ENCODE assay signal across 1 mouse cellular context in genomic region chr11:106767516-106767915, GRCm38 (mm10).
A peak's percentile ranks its signal among the peaks of the same experiment; 100 is the strongest.
TF ChIP-seq lines count a peak whose summit lies in the region.

No protein-coding gene starts in this region.

TF ChIP-seq in MEL, 35 proteins besides CTCF, POLR2A, EP300 and RAD21:
- TF ChIP-seq USF2 (IDR thresholded peaks at IDR 0.05; ENCODE audit: borderline replicate concordance in 1 of 2, insufficient read depth in 1 of 2, low read depth in 1 of 2, low read length in 2 of 2), result no peak
- no peak for TF ChIP-seq SIN3A (IDR thresholded peaks at IDR 0.05; ENCODE audit: low read length)
- TF ChIP-seq ELF1 (IDR thresholded peaks at IDR 0.05; ENCODE audit: low read depth, low read length), result no peak
- peak; percentile 29; the same call in 1 of the 2 replicates for TF ChIP-seq ZNF384 (IDR thresholded peaks at IDR 0.05; ENCODE audit: low read depth, low read length)
- TF ChIP-seq TBP (IDR thresholded peaks at IDR 0.05; ENCODE audit: low read depth, low read length), result no peak
- TF ChIP-seq ETS1 (IDR thresholded peaks at IDR 0.05; ENCODE audit: low read depth, low read length), result no peak
- no peak for TF ChIP-seq CHD2 (IDR thresholded peaks at IDR 0.05; ENCODE audit: low read length)
- no peak for TF ChIP-seq RCOR1 (IDR thresholded peaks at IDR 0.05; ENCODE audit: low read depth, low read length)
- TF ChIP-seq ZC3H11A (IDR thresholded peaks at IDR 0.05; ENCODE audit: low read depth, low read length), result 0 out of 2 replicates have a peak, but pooled peaks have one; percentile 12
